Mouse (Mus musculus) R1 (cell line): ENCODE results near the gene Pla1a.

Experiments used
- DNase-seq: peaks from one replicate; pipeline ENCODE4 v3.0.0-alpha.2; 2018; ENCODE audit warnings: low read depth, low spot score

The Pla1a gene

GRCm38 (mm10) chr16:38458600-38459280, 25.8 kb upstream of the Pla1a start:
- DNase-seq, result peak; percentile 69

- peak; percentile 74 for DNase-seq
These were observed 24.0 kb upstream of the Pla1a start for GRCm38 (mm10) chr16:38456812-38457567.

GRCm38 (mm10) chr16:38455511-38456418, 22.8 kb upstream of the Pla1a start, which contains the start of gene Cd80:
Cd80 (plus strand) TSS chr16:38455561.
- DNase-seq, result no peak

- DNase-seq, result no peak
These were observed 21.7 kb upstream of the Pla1a start for GRCm38 (mm10) chr16:38454533-38455254.

GRCm38 (mm10) chr16:38453952-38454351, 21.0 kb upstream of the Pla1a start:
- no peak for DNase-seq

GRCm38 (mm10) chr16:38453203-38453553, 20.2 kb upstream of the Pla1a start:
- no peak for DNase-seq

GRCm38 (mm10) chr16:38452442-38453202, 19.7 kb upstream of the Pla1a start, which contains the start of gene Adprh:
Adprh (minus strand) TSS chr16:38452703.
- DNase-seq, result peak; percentile 71

GRCm38 (mm10) chr16:38451421-38452205, 18.7 kb upstream of the Pla1a start:
- peak; percentile 78 for DNase-seq

- DNase-seq, result no peak
These were observed 17.8 kb upstream of the Pla1a start for GRCm38 (mm10) chr16:38450707-38451106.

- DNase-seq, result peak; percentile 33
These were observed 15.5 kb upstream of the Pla1a start for GRCm38 (mm10) chr16:38448458-38448857.

- DNase-seq, result peak; percentile 90
These were observed 14.4 kb upstream of the Pla1a start for GRCm38 (mm10) chr16:38447366-38447765.

GRCm38 (mm10) chr16:38446141-38446540, 13.2 kb upstream of the Pla1a start:
- DNase-seq, result peak; percentile 86

GRCm38 (mm10) chr16:38445576-38445975, 12.6 kb upstream of the Pla1a start:
- DNase-seq, result peak; percentile 82

- DNase-seq, result peak; percentile 98
These were observed 12.1 kb upstream of the Pla1a start for GRCm38 (mm10) chr16:38445046-38445445.

GRCm38 (mm10) chr16:38443721-38444464, 10.9 kb upstream of the Pla1a start:
- peak; percentile 98 for DNase-seq

GRCm38 (mm10) chr16:38442216-38442615, 9.3 kb upstream of the Pla1a start:
- DNase-seq, result peak; percentile 56

- DNase-seq, result peak; percentile 61
These were observed 8.7 kb upstream of the Pla1a start for GRCm38 (mm10) chr16:38441611-38442010.

GRCm38 (mm10) chr16:38440403-38440802, 7.5 kb upstream of the Pla1a start:
- DNase-seq, result no peak

- DNase-seq, result no peak
These were observed 6.2 kb upstream of the Pla1a start for GRCm38 (mm10) chr16:38439190-38439589.
